Mouse (Mus musculus): ENCODE results near the gene Fopnl. TPM values are rescaled to one million over a fixed set of nuclear protein-coding genes. Genes with fewer than 3 reads are reported as not detected.

Gene Fopnl
- polyA plus RNA-seq, 2 experiments from 2014 or later, result 103 to 131 TPM

DNA sequence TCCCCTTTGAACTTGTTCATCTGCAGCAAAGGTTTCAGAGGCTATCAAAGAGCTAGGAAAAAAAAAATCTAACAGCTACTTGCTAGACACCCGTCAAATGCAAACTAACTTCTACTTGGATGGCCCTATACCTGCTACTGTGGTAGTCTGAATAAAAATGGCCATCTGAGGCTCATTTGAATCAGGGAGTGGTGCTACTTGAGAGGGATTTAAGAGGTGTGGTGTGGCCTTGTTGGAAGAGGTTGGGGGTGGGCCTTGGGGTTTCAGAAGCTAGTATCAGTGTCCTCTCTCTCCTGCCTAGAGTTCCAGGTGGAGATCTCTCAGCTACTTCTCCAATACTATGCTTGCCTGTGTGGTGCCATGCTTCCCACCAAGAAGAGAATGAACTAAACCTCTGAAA is 10.8 kb downstream of the Fopnl start:
- no peak for ATAC-seq

DNA sequence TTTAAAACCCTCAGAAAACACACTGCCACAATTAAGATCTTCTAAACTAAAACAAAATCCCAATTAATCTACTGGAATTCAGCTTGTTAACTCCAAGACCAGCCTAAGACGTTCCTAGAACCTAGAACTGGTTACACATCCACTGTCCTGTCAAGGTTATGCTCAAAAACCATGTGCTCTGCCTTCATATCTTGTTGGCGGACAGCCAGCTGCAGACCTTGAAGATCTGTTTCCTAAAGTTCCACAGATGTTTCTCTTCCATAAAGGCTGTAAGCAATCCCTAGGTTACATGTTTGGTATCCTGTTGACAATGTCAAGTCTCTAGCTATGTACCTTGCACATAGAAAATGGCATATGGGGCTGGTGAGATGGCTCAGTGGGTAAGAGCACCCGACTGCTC is 12.4 kb downstream of the Fopnl start:
- ATAC-seq, result no peak

GRCm38 (mm10) chr16:14303676-14304075 is 13.5 kb downstream of the Fopnl start:
- no peak for ATAC-seq

GRCm38 (mm10) chr16:14303148-14303547 is 14.1 kb downstream of the Fopnl start:
- no peak for ATAC-seq

DNA sequence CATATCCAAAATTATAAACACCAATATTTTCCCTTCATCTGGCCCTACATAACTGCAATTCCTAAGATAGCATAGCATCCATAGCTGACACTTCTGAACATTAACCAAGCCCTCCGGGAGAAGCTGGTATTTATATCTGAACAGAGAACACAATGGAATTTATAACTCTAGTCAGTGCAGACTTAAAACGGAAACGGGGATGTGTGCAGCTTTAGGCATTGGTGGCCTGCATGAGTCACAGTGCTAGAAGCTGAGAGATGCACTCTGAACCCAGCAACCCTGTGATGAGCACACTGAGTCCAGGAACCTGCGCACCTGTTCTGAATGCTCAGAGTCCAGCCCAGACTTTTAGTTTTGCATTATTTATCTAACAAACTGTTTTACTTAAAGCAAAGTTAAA is 18.7 kb downstream of the Fopnl start:
- no peak for ATAC-seq

- no peak for ATAC-seq
These were observed 19.5 kb downstream of the Fopnl start for GRCm38 (mm10) chr16:14297746-14298145.

DNA sequence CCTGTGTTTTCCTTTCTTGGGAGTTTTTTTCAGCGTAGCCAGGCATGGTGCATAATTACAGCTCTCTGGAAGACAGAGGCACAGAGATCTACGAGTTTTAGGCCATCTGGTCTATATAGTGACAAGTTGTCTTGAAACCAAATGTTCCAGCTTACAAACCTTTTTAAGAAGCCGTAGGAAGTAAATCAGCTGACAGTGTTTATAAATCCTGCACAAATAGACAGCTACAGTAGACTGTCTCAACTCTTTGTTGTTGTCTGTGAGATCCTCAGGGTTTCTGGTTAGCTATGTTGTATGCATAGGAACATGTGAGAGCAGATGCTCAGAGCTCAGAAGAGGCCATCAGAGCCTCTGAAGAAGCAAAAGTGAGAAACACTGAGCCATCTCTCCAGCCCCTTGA is 20.1 kb downstream of the Fopnl start:
- ATAC-seq, result no peak

DNA sequence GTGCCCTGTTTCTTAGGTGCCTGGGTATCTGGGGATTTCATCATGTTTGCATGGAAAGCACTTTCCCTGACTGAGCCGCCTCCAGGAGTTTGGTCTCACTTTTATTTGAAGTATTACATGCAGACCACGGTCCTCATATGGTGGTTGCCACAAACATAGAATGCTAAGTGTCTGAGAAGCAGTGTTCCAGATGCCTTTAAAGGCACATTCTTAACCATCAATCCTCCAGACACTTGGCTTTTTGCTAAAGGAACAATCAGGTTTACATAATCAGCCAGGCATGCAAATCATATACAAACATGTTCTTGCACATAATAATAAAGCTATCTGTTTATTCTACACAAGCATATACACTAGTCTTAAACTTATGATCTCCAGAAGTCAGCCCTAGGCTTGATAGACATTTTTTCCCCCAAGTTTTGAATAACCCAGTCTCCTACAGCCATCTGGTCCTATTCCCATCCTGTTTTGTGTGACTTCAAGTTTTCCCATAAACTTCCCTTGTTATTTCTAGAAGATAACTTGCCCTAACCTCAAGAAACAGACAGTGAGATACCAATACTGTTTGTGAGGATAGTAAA is 20.6 kb downstream of the Fopnl start:
- no peak for ATAC-seq

DNA sequence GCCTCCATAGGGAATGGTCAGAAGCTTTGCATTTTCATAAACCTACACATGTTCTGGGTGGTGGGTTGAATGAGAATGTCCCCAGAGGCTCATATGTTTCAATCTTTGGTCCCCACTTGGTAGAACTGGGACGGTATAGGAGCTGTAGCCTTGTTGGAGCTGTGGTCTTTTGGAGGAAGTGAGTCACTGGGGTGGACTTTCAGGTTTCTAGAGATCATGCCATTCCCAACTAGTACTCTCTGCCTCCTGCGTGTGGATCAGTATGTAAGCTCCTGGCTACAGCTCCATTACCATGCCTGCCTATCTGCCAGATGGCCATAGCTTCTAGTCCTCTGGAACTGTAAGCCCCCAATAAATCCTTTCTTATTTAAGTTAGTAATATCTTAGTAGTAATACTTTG is 21.9 kb downstream of the Fopnl start:
- ATAC-seq, result no peak

- no peak for ATAC-seq
These were observed 24.7 kb downstream of the Fopnl start for GRCm38 (mm10) chr16:14292205-14293199.

DNA sequence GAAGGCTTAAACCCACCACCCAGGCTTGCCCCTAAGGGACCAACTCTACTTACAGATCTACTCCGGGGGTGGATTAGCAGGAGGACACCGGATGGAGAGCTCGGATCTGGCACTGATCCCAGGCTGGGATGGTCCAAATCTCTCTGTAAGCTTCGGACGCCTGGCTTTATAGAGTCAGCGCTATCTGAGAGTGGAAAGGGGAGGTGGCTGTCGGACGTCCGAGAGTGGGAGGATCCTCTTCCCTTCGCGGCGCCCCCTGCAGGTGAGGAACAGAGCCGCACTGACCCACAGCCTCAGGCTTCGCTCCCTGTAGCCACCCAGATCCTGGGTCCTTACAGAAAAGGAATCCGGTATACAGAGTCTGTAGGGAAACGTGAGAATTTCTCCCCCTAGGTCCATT is 26.0 kb downstream of the Fopnl start, which contains the start of gene Myh11:
TSS of gene Myh11 (minus strand) at position 150 of the 400 bp plus-strand sequence.
- ATAC-seq, result no peak

DNA sequence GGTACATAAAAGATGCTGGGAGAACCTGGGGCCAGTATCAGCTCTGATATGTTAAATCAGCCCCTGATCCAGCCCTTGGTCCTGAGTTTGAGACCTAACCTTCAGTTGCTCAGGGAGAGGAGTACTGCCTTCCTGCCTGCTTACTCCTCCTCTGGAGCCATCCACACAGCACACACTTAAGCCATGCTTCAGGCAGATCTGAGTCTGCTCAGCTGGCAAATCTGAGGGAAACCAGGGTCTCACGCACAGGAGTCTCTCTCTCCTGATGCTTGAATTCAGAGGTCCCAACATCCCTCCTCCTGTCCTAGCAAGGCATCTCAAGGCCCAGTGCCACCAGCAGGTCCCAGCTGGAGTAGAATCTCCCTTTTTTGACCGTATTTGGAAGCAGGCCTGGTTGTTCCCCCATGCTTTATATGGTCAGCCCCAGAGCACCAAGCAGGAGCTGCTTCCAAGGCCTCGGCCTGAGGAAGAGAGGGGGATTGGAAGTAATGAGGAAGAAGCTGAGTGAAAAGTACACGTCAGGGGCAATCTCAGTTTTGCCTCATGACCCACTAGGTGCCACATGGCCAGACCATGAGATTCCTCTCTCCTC is 44.7 kb downstream of the Fopnl start:
- no peak for ATAC-seq

DNA sequence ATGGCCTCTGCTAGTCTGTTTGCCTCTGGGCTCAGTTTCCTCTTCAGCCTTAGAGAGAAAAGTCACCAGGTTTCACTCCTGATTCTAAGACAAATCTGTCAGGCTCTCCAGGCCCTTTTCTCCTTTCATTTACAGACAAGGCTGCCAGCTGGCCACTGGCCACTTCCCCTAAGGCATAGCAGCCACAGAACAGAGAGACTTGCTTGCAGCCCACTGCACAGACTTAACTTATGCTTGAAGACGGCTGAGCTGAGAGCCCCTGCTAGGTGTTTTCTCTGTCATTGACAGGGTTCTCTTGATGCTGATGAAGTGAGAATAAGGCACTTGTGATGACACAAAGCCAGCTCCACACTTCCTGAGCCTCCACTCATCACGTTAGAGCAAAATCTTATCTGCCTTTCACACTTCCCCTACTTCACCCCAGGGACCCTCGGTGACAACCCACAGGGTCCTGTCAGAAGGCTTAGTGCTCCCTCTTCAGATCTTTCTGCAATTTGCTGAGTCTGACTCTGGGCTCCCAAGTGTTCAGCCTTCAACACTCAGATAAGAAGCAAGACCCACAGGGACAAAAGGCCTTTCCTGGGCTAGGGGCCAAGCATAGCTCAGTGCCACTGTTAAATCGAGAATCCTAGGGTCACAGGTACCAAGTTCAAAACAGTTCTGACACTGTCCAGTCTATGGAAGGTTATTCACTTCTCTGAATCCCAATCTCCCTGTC is 51.8 kb downstream of the Fopnl start:
- no peak for ATAC-seq

GRCm38 (mm10) chr16:14264504-14264903 is 52.7 kb downstream of the Fopnl start:
- no peak for ATAC-seq

- ATAC-seq, result no peak
These were observed 54.0 kb downstream of the Fopnl start for GRCm38 (mm10) chr16:14263241-14263640.

DNA sequence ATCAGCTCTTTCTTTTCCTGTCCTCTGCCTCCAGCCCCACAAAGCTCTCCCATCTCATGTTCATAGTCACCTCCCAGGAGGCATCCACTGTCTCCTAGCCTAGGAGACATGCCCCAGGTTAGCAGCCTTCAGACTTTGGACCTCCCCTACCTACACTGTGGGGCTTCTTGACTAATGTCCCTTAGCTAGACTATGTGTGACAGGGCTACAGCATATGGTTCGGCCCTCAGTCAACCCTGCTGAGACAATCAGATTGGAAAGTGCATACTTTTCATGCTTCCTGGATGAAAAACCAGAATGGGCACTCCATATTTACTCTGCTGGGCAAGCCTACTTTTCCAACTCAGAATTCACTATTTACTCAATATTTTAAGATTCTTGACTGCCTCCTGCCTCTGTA is 54.8 kb downstream of the Fopnl start:
- ATAC-seq, result no peak

DNA sequence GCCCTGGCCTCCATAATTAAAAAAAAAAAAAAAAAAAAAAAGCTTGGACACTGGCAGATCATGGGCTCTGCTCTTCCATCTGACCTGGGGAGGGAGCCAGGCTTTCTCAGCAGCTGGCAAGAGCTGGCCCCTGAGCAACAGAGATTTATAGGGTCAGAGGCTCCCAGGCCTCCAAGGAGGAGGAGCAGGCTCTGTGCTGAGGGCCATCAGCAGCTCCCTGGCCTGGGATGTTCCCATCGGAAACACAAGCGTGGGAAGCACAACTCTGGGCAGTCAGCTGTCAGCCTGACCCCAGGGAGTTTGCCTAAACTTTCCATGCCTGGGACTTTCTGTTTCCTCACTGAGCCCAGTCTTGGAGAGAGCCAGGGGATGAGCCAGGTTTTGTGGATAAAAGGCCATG is 58.3 kb downstream of the Fopnl start:
- no peak for ATAC-seq

DNA sequence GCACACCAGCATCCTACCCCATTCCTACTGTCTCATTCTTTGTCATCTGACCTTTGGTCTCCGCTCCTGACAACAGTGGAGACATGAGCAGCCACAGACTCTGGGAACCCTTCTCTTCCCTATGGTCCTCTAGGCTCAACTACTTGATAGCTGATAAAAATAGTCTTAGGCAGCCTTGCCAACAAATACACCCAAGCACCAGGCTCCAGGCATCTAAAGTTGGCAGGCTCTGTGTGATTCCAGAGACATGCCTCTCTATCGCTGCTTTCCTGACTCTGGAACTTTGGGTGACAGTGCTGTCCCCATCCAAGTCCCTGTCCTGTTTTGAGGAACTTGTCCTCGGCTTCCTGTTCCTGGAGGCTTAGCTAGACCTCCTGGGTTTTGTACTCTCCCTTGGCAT is 63.6 kb downstream of the Fopnl start:
- no peak for ATAC-seq

DNA sequence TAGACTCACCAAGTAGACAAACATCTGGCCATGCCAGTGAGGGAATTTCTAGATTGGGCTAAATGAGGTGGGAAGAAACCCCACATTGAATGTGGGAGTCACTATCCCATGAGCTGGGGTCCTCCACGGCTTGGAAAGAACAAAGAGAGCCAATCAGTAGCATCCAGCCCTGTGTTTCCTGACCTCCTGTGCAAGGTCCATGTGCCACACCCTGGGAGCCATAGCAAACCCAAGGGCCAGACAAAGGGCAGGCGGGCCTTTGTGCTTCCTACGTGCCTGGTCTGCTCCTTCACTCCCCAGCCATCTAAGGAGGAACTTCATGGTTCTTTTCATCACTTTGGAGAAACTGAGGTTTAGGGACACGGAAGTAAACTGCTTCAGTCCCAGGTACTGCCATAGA is 64.3 kb downstream of the Fopnl start:
- ATAC-seq, result no peak

- no peak for ATAC-seq
These were observed 67.3 kb downstream of the Fopnl start for GRCm38 (mm10) chr16:14249913-14250312.

Measured in CD4-positive, CD25-positive, alpha-beta regulatory T cell, adult 4 months (primary cell).